Mouse (Mus musculus) forebrain, embryonic 13.5 days (tissue): Measurements from ENCODE around the gene Gm13276. TPM values are rescaled to one million over a fixed set of nuclear protein-coding genes. Genes with fewer than 3 reads are reported as not detected.
"Not testable (repeated sequence)": the region's sequence is repeated elsewhere in the genome, so short reads cannot be mapped to it uniquely, and the experiment has no call there.

ENCODE experiments used
- ATAC-seq: fragments of 200-750 bp; cut with Nextera tagmentation; 2 replicates; pipeline ENCODE4 v1.8.0; 2017
- H3K27ac ChIP-seq: fragments of 300-500 bp; sonication (generic); 2 replicates; pipeline ENCODE4 v1.5.1; 2015; ENCODE audit warnings: inconsistent platforms, mild to moderate bottlenecking, moderate library complexity
- H3K27me3 ChIP-seq: fragments of 300-500 bp; sonication (generic); 2 replicates; pipeline ENCODE4 v1.6.1; 2015; ENCODE audit warnings: mild to moderate bottlenecking, inconsistent platforms
- H3K36me3 ChIP-seq: fragments of 300-500 bp; sonication (generic); 2 replicates; pipeline ENCODE4 v1.6.1; 2015; ENCODE audit warnings: mild to moderate bottlenecking, inconsistent platforms; ENCODE audit not compliant: poor library complexity, severe bottlenecking
- H3K4me1 ChIP-seq: fragments of 300-500 bp; sonication (generic); 2 replicates; pipeline ENCODE4 v1.6.1; 2015; ENCODE audit warnings: inconsistent platforms
- H3K4me2 ChIP-seq: fragments of 300-500 bp; sonication (generic); 2 replicates; pipeline ENCODE4 v1.6.1; 2015; ENCODE audit warnings: inconsistent platforms, mild to moderate bottlenecking, moderate library complexity
- H3K4me3 ChIP-seq: fragments of 300-500 bp; sonication (generic); 2 replicates; pipeline ENCODE4 v1.5.1; 2015; ENCODE audit warnings: mild to moderate bottlenecking, inconsistent platforms
- H3K9ac ChIP-seq: fragments of 300-500 bp; sonication (generic); 2 replicates; pipeline ENCODE4 v1.6.1; 2015; ENCODE audit warnings: mild to moderate bottlenecking, inconsistent platforms
- H3K9me3 ChIP-seq: fragments of 300-500 bp; sonication (generic); replicated peaks from 2 replicates; pipeline ENCODE4 v1.6.1; 2016; ENCODE audit warnings: inconsistent platforms
- WGBS: fragments of 180-500 bp; shearing (Covaris S2); methylation state at CpG from one replicate; pipeline ENCODE4 v1.1.7; 2015; 5-methylcytosine and 5-hydroxymethylcytosine counted together
- polyA plus RNA-seq: library from polyadenylated mRNA; unstranded; fragments of >200 nt; fragmentation: Nextera tagmentation; extraction: Ambion mirVana; gene quantifications from 2 replicates; pipeline ENCODE4 v1.2.1, GENCODE M21; 2015

Gm13276 gene
- not detected in 2 replicates for polyA plus RNA-seq

- not testable (repeated sequence) for H3K9me3 ChIP-seq, H3K4me2 ChIP-seq, H3K36me3 ChIP-seq, H3K9ac ChIP-seq, H3K4me3 ChIP-seq, H3K27ac ChIP-seq, H3K4me1 ChIP-seq, ATAC-seq, H3K27me3 ChIP-seq
- no CpG with 5 or more reads among the region's 27 CpGs for WGBS
These were observed at the start of gene Gm13276 for GRCm38 (mm10) chr4:88785409-88785808. TSS of gene Gm13276 (plus strand) at chr4:88785709.

- WGBS: 5% methylated on average over 2 of the region's 2 CpGs
- H3K27me3 ChIP-seq: no peaks in the 10 kb centered on the region
- no peak overlapping the region for H3K9ac ChIP-seq
- no peaks in the 10 kb centered on the region for H3K36me3 ChIP-seq
- no peaks in the 10 kb centered on the region for H3K4me1 ChIP-seq
- H3K27ac ChIP-seq: no peak overlapping the region
- no peak overlapping the region for H3K4me2 ChIP-seq
- H3K4me3 ChIP-seq: no peak overlapping the region
- H3K9me3 ChIP-seq: no peaks in the 10 kb centered on the region
- ATAC-seq: peak; percentile 68
These were observed 47.0 kb upstream of the Gm13276 start for GRCm38 (mm10) chr4:88738480-88738879.

- Histone ChIP-seq H3K9me3 (no peaks in the 10 kb centered on the region), H3K9ac (no peak overlapping the region), H3K4me1 (no peaks in the 10 kb centered on the region), H3K27me3 (no peaks in the 10 kb centered on the region), H3K36me3 (no peaks in the 10 kb centered on the region), H3K4me2 (no peak overlapping the region), H3K27ac (no peak overlapping the region), H3K4me3 (no peak overlapping the region)
- no peak for ATAC-seq
- 88% methylated on average over 6 of the region's 6 CpGs for WGBS
These were observed 46.5 kb upstream of the Gm13276 start for GRCm38 (mm10) chr4:88739036-88739435.

- H3K9ac ChIP-seq: no peak overlapping the region
- H3K27ac ChIP-seq: no peak overlapping the region
- peaks cover 7% of the 10 kb centered on the region; the same call in 1 of the 2 replicates for H3K4me1 ChIP-seq
- H3K4me2 ChIP-seq: no peak overlapping the region
- no peaks in the 10 kb centered on the region for H3K27me3 ChIP-seq
- H3K9me3 ChIP-seq: no peaks in the 10 kb centered on the region
- ATAC-seq: no peak
- H3K4me3 ChIP-seq: no peak overlapping the region
- no peaks in the 10 kb centered on the region for H3K36me3 ChIP-seq
- 93% methylated on average over 4 of the region's 4 CpGs for WGBS
These were observed 44.1 kb upstream of the Gm13276 start for GRCm38 (mm10) chr4:88741426-88741825.

GRCm38 (mm10) chr4:88742771-88743371 is 42.6 kb upstream of the Gm13276 start:
- H3K9me3 ChIP-seq: no peaks in the 10 kb centered on the region
- no peak overlapping the region for H3K27ac ChIP-seq
- no peaks in the 10 kb centered on the region for H3K27me3 ChIP-seq
- no peak for ATAC-seq
- H3K4me1 ChIP-seq: peaks cover 7% of the 10 kb centered on the region; the same call in 1 of the 2 replicates
- no peaks in the 10 kb centered on the region for H3K36me3 ChIP-seq
- 69% methylated on average over 7 of the region's 7 CpGs for WGBS
- H3K9ac ChIP-seq: no peak overlapping the region
- H3K4me3 ChIP-seq: no peak overlapping the region
- no peak overlapping the region for H3K4me2 ChIP-seq

- no peaks in the 10 kb centered on the region for H3K9me3 ChIP-seq
- WGBS: 63% methylated on average over 3 of the region's 3 CpGs
- no peaks in the 10 kb centered on the region for H3K36me3 ChIP-seq
- H3K4me2 ChIP-seq: no peak overlapping the region
- peaks cover 7% of the 10 kb centered on the region; the same call in 1 of the 2 replicates for H3K4me1 ChIP-seq
- H3K27ac ChIP-seq: no peak overlapping the region
- no peak overlapping the region for H3K4me3 ChIP-seq
- no peaks in the 10 kb centered on the region for H3K27me3 ChIP-seq
- no peak overlapping the region for H3K9ac ChIP-seq
- no peak for ATAC-seq
These were observed 41.3 kb upstream of the Gm13276 start for GRCm38 (mm10) chr4:88744207-88744606.

GRCm38 (mm10) chr4:88749926-88750325 is 35.6 kb upstream of the Gm13276 start:
- Histone ChIP-seq H3K27me3 (no peaks in the 10 kb centered on the region), H3K9me3 (no peaks in the 10 kb centered on the region), H3K4me1 (peaks cover 7% of the 10 kb centered on the region; the same call in 1 of the 2 replicates), H3K27ac (no peak overlapping the region), H3K4me2 (no peak overlapping the region), H3K4me3 (no peak overlapping the region), H3K9ac (no peak overlapping the region), H3K36me3 (no peaks in the 10 kb centered on the region)
- ATAC-seq: no peak
- 78% methylated on average over 6 of the region's 6 CpGs for WGBS

GRCm38 (mm10) chr4:88754818-88755340 is 30.6 kb upstream of the Gm13276 start, which contains the start of gene Gm13271:
TSS of gene Gm13271 (plus strand) at chr4:88754868.
- 77% methylated on average over 15 of the region's 15 CpGs for WGBS
- H3K9me3 ChIP-seq, H3K27me3 ChIP-seq, H3K36me3 ChIP-seq, H3K4me3 ChIP-seq, H3K4me1 ChIP-seq, H3K4me2 ChIP-seq, H3K27ac ChIP-seq, H3K9ac ChIP-seq, ATAC-seq: not testable (repeated sequence)

GRCm38 (mm10) chr4:88756581-88757513 is 28.7 kb upstream of the Gm13276 start:
- ATAC-seq, H3K36me3 ChIP-seq, H3K27me3 ChIP-seq, H3K9me3 ChIP-seq, H3K4me1 ChIP-seq: not testable (repeated sequence)
- 12% methylated on average over 28 of the region's 31 CpGs for WGBS
- Histone ChIP-seq H3K9ac (peak overlapping the region; percentile 59), H3K27ac (peak overlapping the region; percentile 61), H3K4me2 (peak overlapping the region; percentile 74), H3K4me3 (peak overlapping the region; percentile 49)

- WGBS: 0% methylated on average over 21 of the region's 21 CpGs
- not testable (repeated sequence) for H3K36me3 ChIP-seq, H3K4me1 ChIP-seq, H3K27me3 ChIP-seq, H3K9me3 ChIP-seq
- H3K4me3 ChIP-seq: peak overlapping the region; percentile 49
- peak overlapping the region; percentile 59 for H3K9ac ChIP-seq
- H3K4me2 ChIP-seq: peak overlapping the region; percentile 74
- ATAC-seq: peak; percentile 100
- H3K27ac ChIP-seq: peak overlapping the region; percentile 61
These were observed 27.9 kb upstream of the Gm13276 start for GRCm38 (mm10) chr4:88757628-88758031.

GRCm38 (mm10) chr4:88758751-88759150 is 26.8 kb upstream of the Gm13276 start:
- WGBS: 87% methylated on average over 9 of the region's 9 CpGs
- H3K9me3 ChIP-seq, H3K36me3 ChIP-seq, ATAC-seq, H3K4me1 ChIP-seq, H3K27me3 ChIP-seq, H3K4me3 ChIP-seq, H3K9ac ChIP-seq, H3K4me2 ChIP-seq, H3K27ac ChIP-seq: not testable (repeated sequence)

GRCm38 (mm10) chr4:88759610-88760268 is 25.8 kb upstream of the Gm13276 start, which contains the start of gene Gm13283:
TSS of gene Gm13283 (plus strand) at chr4:88760119.
- 23% methylated on average over 11 of the region's 14 CpGs for WGBS
- H3K4me2 ChIP-seq: peak within 1 kb of the TSS; percentile 69
- not testable (repeated sequence) for H3K36me3 ChIP-seq, H3K27ac ChIP-seq, ATAC-seq, H3K9me3 ChIP-seq, H3K4me1 ChIP-seq, H3K27me3 ChIP-seq
- H3K4me3 ChIP-seq: peak within 1 kb of the TSS; percentile 40
- H3K9ac ChIP-seq: peak within 1 kb of the TSS; percentile 48; the same call in 1 of the 2 replicates
